Mouse (Mus musculus) myocyte (in vitro differentiated cells): Measurements from ENCODE around the gene Rimkla.

Source experiments
- CEBPB ChIP-seq: IDR thresholded peaks from 2 replicates; pipeline ENCODE4 v1.6.1; 2011; ENCODE audit warnings: mild to moderate bottlenecking, moderate library complexity; ENCODE audit not compliant: poor library complexity, insufficient read depth, severe bottlenecking
- E2F4 ChIP-seq: IDR thresholded peaks from one replicate; pipeline ENCODE4 v1.6.1; 2011; ENCODE audit warnings: mild to moderate bottlenecking, control low read depth, moderate library complexity; ENCODE audit not compliant: insufficient read depth
- MAX ChIP-seq: IDR thresholded peaks from one replicate; pipeline ENCODE4 v1.6.1; 2011; ENCODE audit warnings: low read depth, mild to moderate bottlenecking, control low read depth
- MYOD1 ChIP-seq, 3 experiments: IDR thresholded peaks; one replicate each; pipeline ENCODE4 v1.6.1; 2011; ENCODE audit warnings: control low read depth in 2 of 3, low read depth in 2 of 3, mild to moderate bottlenecking in 2 of 3, moderate library complexity in 1 of 3; ENCODE audit not compliant: insufficient read length in 2 of 3, control insufficient read depth in 1 of 3
- MYOG ChIP-seq, 3 experiments: IDR thresholded peaks; one replicate each; pipeline ENCODE4 v1.6.1; 2011; ENCODE audit warnings: control low read depth in 2 of 3, low read depth in 2 of 3, mild to moderate bottlenecking in 2 of 3; ENCODE audit not compliant: insufficient read length in 2 of 3, control insufficient read depth in 1 of 3, insufficient read depth in 1 of 3
- POLR2A ChIP-seq: IDR thresholded peaks from one replicate; pipeline ENCODE4 v1.6.1; 2011; ENCODE audit warnings: low read depth, mild to moderate bottlenecking, control low read depth, moderate library complexity; ENCODE audit not compliant: insufficient read length
- POLR2AphosphoS2 ChIP-seq: IDR thresholded peaks from one replicate; pipeline ENCODE4 v1.6.1; 2011; ENCODE audit warnings: low read depth, control low read depth; ENCODE audit not compliant: insufficient read length
- REST ChIP-seq: IDR thresholded peaks from one replicate; pipeline ENCODE4 v1.6.1; 2011; ENCODE audit warnings: mild to moderate bottlenecking, control low read depth, moderate library complexity; ENCODE audit not compliant: insufficient read depth, insufficient read length
- SRF ChIP-seq: IDR thresholded peaks from one replicate; pipeline ENCODE4 v1.6.1; 2011; ENCODE audit warnings: low read depth; ENCODE audit not compliant: control insufficient read depth, insufficient read length
- TCF12 ChIP-seq: IDR thresholded peaks from one replicate; pipeline ENCODE4 v1.6.1; 2011; ENCODE audit warnings: mild to moderate bottlenecking, control low read depth; ENCODE audit not compliant: poor library complexity, insufficient read depth, severe bottlenecking
- USF1 ChIP-seq: IDR thresholded peaks from one replicate; pipeline ENCODE4 v1.6.1; 2011; ENCODE audit warnings: low read depth, mild to moderate bottlenecking, control low read depth, moderate library complexity

- TF ChIP-seq TCF12, result no peak
- no peak for TF ChIP-seq MYOG (IDR thresholded peaks at IDR 0.05; ENCODE audit: control insufficient read depth in 1 of 3, insufficient read depth in 1 of 3, insufficient read length in 2 of 3, low read depth in 2 of 3)
- no peak for TF ChIP-seq MAX
- no peak for TF ChIP-seq E2F4
- no peak for TF ChIP-seq MYOD1 (IDR thresholded peaks at IDR 0.05; ENCODE audit: control insufficient read depth in 1 of 3, insufficient read length in 2 of 3, low read depth in 2 of 3)
- TF ChIP-seq POLR2A, result no peak
- no peak for TF ChIP-seq REST
- no peak for TF ChIP-seq USF1
- TF ChIP-seq POLR2AphosphoS2, result no peak
- TF ChIP-seq SRF, result no peak
- TF ChIP-seq CEBPB, result peak; percentile 50; the same call in 1 of the 2 replicates
These were observed 24.6 kb downstream of the Rimkla start for GRCm38 (mm10) chr4:119467720-119468380.
